Mouse (Mus musculus): ENCODE results near the gene Tmem117.

The Tmem117 gene

GRCm38 (mm10) chr15:94628830-94629601, at the start of gene Tmem117:
Gene Tmem117, plus strand, starts transcription at chr15:94629232.
- DNase-seq (ENCODE audit: low spot score in 2 of 2): no peak

GRCm38 (mm10) chr15:94582000-94582593, 46.9 kb upstream of the Tmem117 start:
- DNase-seq (ENCODE audit: low spot score in 2 of 2): no peak

GRCm38 (mm10) chr15:94583153-94583552, 45.9 kb upstream of the Tmem117 start:
- no peak for DNase-seq (ENCODE audit: low spot score in 2 of 2)

GRCm38 (mm10) chr15:94584738-94585137, 44.3 kb upstream of the Tmem117 start:
- DNase-seq (ENCODE audit: low spot score in 2 of 2): no peak

GRCm38 (mm10) chr15:94587826-94588715, 41.0 kb upstream of the Tmem117 start:
- DNase-seq (ENCODE audit: low spot score in 2 of 2): no peak

GRCm38 (mm10) chr15:94589219-94590075, 39.6 kb upstream of the Tmem117 start, which contains the start of gene Twf1:
Gene Twf1, minus strand, starts transcription at chr15:94589889.
- DNase-seq (ENCODE audit: low spot score in 2 of 2): peak; percentile 97 to 98

GRCm38 (mm10) chr15:94590083-94590482, 38.9 kb upstream of the Tmem117 start:
- DNase-seq (ENCODE audit: low spot score in 2 of 2): no peak

- no peak for DNase-seq (ENCODE audit: low spot score in 2 of 2)
Observed at GRCm38 (mm10) chr15:94591356-94591755, 37.7 kb upstream of the Tmem117 start.

GRCm38 (mm10) chr15:94593586-94593985, 35.4 kb upstream of the Tmem117 start:
- no peak for DNase-seq (ENCODE audit: low spot score in 2 of 2)

GRCm38 (mm10) chr15:94600145-94600707, 28.8 kb upstream of the Tmem117 start:
- DNase-seq (ENCODE audit: low spot score in 2 of 2): no peak

GRCm38 (mm10) chr15:94601339-94601738, 27.7 kb upstream of the Tmem117 start:
- peak; percentile 13 to 46 for DNase-seq (ENCODE audit: low spot score in 2 of 2)

- no peak for DNase-seq (ENCODE audit: low spot score in 2 of 2)
Observed at GRCm38 (mm10) chr15:94602441-94602840, 26.6 kb upstream of the Tmem117 start.

GRCm38 (mm10) chr15:94607768-94608167, 21.3 kb upstream of the Tmem117 start:
- DNase-seq (ENCODE audit: low spot score in 2 of 2): no peak

GRCm38 (mm10) chr15:94616036-94616435, 13.0 kb upstream of the Tmem117 start:
- DNase-seq (ENCODE audit: low spot score in 2 of 2): no peak

- no peak for DNase-seq (ENCODE audit: low spot score in 2 of 2)
Observed at GRCm38 (mm10) chr15:94620909-94621308, 8.1 kb upstream of the Tmem117 start.

GRCm38 (mm10) chr15:94628463-94628829, 586 bp upstream of the Tmem117 start:
- DNase-seq (ENCODE audit: low spot score in 2 of 2): no peak

GRCm38 (mm10) chr15:94630553-94630952, 1.5 kb downstream of the Tmem117 start:
- no peak for DNase-seq (ENCODE audit: low spot score in 2 of 2)

GRCm38 (mm10) chr15:94634524-94634923, 5.5 kb downstream of the Tmem117 start:
- DNase-seq (ENCODE audit: low spot score in 2 of 2): no peak

GRCm38 (mm10) chr15:94638207-94638606, 9.2 kb downstream of the Tmem117 start:
- no peak for DNase-seq (ENCODE audit: low spot score in 2 of 2)

- no peak for DNase-seq (ENCODE audit: low spot score in 2 of 2)
Observed at GRCm38 (mm10) chr15:94639126-94639525, 10.1 kb downstream of the Tmem117 start.

- DNase-seq (ENCODE audit: low spot score in 2 of 2): no peak
Observed at GRCm38 (mm10) chr15:94646012-94646411, 17.0 kb downstream of the Tmem117 start.

All from natural killer cell, adult 2 months (primary cell).